Mouse (Mus musculus) lung, embryonic 15.5 days (tissue): ENCODE results near the gene Sae1. TPM values are rescaled to one million over a fixed set of nuclear protein-coding genes. Genes with fewer than 3 reads are reported as not detected.

Experiments
- ATAC-seq: fragments of 200-750 bp; cut with Nextera tagmentation; 2 replicates; pipeline ENCODE4 v1.8.0; 2017; ENCODE audit warnings: moderate number of reproducible peaks, borderline replicate concordance; ENCODE audit not compliant: low FRiP score, low TSS enrichment; ENCODE audit errors: extremely low read depth
- H3K27ac ChIP-seq: fragments of 300-500 bp; sonication (generic); 2 replicates; pipeline ENCODE4 v1.5.1; 2015; ENCODE audit warnings: moderate library complexity, mild to moderate bottlenecking, inconsistent platforms
- H3K27me3 ChIP-seq: fragments of 300-500 bp; sonication (generic); 2 replicates; pipeline ENCODE4 v1.6.1; 2015; ENCODE audit warnings: inconsistent platforms
- H3K36me3 ChIP-seq: fragments of 300-500 bp; sonication (generic); 2 replicates; pipeline ENCODE4 v1.6.1; 2015; ENCODE audit warnings: inconsistent platforms
- H3K4me1 ChIP-seq: fragments of 300-500 bp; sonication (generic); 2 replicates; pipeline ENCODE4 v1.6.1; 2015; ENCODE audit warnings: inconsistent platforms
- H3K4me2 ChIP-seq: fragments of 300-500 bp; sonication (generic); 2 replicates; pipeline ENCODE4 v1.6.1; 2015; ENCODE audit warnings: inconsistent platforms, mild to moderate bottlenecking, moderate library complexity
- H3K4me3 ChIP-seq: fragments of 300-500 bp; sonication (generic); 2 replicates; pipeline ENCODE4 v1.5.1; 2015; ENCODE audit warnings: mild to moderate bottlenecking, inconsistent platforms
- H3K9ac ChIP-seq: fragments of 300-500 bp; sonication (generic); 2 replicates; pipeline ENCODE4 v1.6.1; 2015; ENCODE audit warnings: inconsistent platforms
- H3K9me3 ChIP-seq: fragments of 300-500 bp; sonication (generic); 2 replicates; pipeline ENCODE4 v1.6.1; 2016; ENCODE audit warnings: inconsistent platforms
- WGBS: fragments of 180-500 bp; shearing (Covaris S2); methylation state at CpG from one replicate; pipeline ENCODE4 v1.1.7; 2015; 5-methylcytosine and 5-hydroxymethylcytosine counted together
- polyA plus RNA-seq: library from polyadenylated mRNA; unstranded; fragments of >200 nt; fragmentation: Nextera tagmentation; extraction: Ambion mirVana; gene quantifications from 2 replicates; pipeline ENCODE4 v1.2.1, GENCODE M21; 2015

Gene Sae1
- polyA plus RNA-seq, 1 experiment from 2014 or later = 340 TPM

GRCm38 (mm10) chr7:16329146-16329545, 58.5 kb downstream of the Sae1 start:
- Histone ChIP-seq H3K9ac (no peak overlapping the region), H3K4me2 (no peak overlapping the region), H3K4me1 (peaks cover 4% of the 10 kb centered on the region), H3K27me3 (no peaks in the 10 kb centered on the region), H3K27ac (no peak overlapping the region), H3K36me3 (peaks cover 64% of the 10 kb centered on the region), H3K9me3 (no peaks in the 10 kb centered on the region), H3K4me3 (no peak overlapping the region)
- WGBS = 65% methylated on average over 3 of the region's 3 CpGs
- no peak for ATAC-seq

GRCm38 (mm10) chr7:16326607-16326971, 61.0 kb downstream of the Sae1 start:
- H3K27ac ChIP-seq = no peak overlapping the region; the same call in 1 of the 2 replicates
- 99% methylated on average over 2 of the region's 2 CpGs for WGBS
- no peak overlapping the region for H3K4me3 ChIP-seq
- peaks cover 4% of the 10 kb centered on the region for H3K4me1 ChIP-seq
- H3K9me3 ChIP-seq = no peaks in the 10 kb centered on the region
- H3K4me2 ChIP-seq = no peak overlapping the region
- no peak for ATAC-seq
- H3K27me3 ChIP-seq = no peaks in the 10 kb centered on the region
- H3K36me3 ChIP-seq = peaks cover 46% of the 10 kb centered on the region
- H3K9ac ChIP-seq = no peak overlapping the region

- H3K4me3 ChIP-seq = no peak overlapping the region
- no peaks in the 10 kb centered on the region for H3K27me3 ChIP-seq
- peak overlapping the region; percentile 61 for H3K27ac ChIP-seq
- peaks cover 43% of the 10 kb centered on the region for H3K36me3 ChIP-seq
- ATAC-seq = peak; percentile 32
- peaks cover 4% of the 10 kb centered on the region for H3K4me1 ChIP-seq
- no peaks in the 10 kb centered on the region for H3K9me3 ChIP-seq
- 0 out of 2 replicates have a peak overlapping the region, but pooled peaks have one; percentile 24 for H3K9ac ChIP-seq
- H3K4me2 ChIP-seq = no peak overlapping the region
- 25% methylated on average over 8 of the region's 8 CpGs for whole genome bisulfite sequencing
Observed at GRCm38 (mm10) chr7:16325920-16326606, 61.5 kb downstream of the Sae1 start.

DNA sequence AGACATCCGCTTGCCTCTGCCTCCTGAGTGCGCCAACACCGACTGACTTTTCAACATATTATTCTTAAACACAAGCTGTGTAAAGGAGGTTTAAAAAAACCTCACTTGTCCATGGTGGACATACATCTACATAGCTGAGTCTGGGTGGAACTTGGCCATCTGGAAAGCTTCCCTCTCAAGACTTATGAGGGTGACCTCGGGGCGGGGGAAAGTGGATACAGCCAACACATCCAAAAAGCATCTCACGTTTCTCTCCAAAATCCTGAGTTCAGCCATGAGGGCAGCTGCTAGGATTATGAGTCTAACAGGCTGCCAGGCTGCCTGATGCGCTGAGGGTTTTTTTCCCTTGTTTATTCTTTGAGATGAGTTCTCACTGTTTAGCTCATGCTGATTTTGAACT, 62.9 kb downstream of the Sae1 start:
- H3K4me1 ChIP-seq = peaks cover 4% of the 10 kb centered on the region
- H3K4me3 ChIP-seq = no peak overlapping the region
- H3K4me2 ChIP-seq = no peak overlapping the region
- ATAC-seq = no peak
- no peaks in the 10 kb centered on the region for H3K9me3 ChIP-seq
- no peak overlapping the region for H3K9ac ChIP-seq
- 75% methylated on average over 7 of the region's 7 CpGs for WGBS
- H3K27me3 ChIP-seq = no peaks in the 10 kb centered on the region
- no peak overlapping the region for H3K27ac ChIP-seq
- H3K36me3 ChIP-seq = peaks cover 30% of the 10 kb centered on the region

DNA sequence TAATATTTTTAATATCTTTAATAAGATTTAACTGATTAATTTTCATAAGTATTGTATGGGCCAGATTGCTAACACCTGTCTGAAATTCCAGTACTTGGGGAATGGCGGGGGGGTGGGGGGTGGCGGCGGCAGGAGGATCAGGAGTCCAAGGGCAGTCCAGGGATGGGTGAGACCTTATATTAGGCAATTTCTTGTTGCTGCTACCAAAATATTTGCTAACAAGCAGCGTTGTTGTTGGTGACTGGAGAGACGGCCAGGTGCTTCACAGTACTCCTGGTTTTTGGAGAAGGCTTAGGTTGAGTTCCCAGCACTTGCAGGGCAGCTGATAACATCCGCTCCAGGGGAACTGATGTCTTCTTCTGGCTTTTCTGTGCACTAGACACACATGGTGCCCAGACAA, 67.1 kb downstream of the Sae1 start:
- Histone ChIP-seq H3K4me1 (0 out of 2 replicates have a peak, but pooled peaks cover under 1% of the 10 kb centered on the region), H3K36me3 (no peaks in the 10 kb centered on the region), H3K27ac (no peak overlapping the region), H3K9ac (no peak overlapping the region), H3K9me3 (no peaks in the 10 kb centered on the region), H3K27me3 (no peaks in the 10 kb centered on the region), H3K4me3 (no peak overlapping the region), H3K4me2 (no peak overlapping the region)
- 83% methylated on average over 6 of the region's 6 CpGs for WGBS
- no peak for ATAC-seq

DNA sequence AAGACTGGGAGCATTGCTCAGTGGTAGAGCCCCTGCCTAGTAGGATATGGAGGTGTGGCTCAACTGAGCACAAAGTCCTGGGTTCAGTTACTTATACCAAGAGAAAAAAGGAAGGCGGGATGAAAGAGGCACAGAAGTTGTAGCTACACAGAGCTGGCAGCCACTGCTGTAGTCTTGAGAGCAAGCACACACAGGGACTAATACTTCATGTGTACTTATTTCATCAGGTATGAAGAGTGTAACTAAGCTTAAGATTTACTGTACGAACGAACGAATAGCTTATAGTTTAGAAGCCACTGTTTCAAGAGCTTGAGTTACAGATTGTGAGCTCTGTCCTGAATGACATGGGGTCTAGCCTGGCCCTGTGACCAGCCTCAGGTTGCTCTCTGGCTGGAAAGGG, 68.4 kb downstream of the Sae1 start:
- H3K27me3 ChIP-seq = no peaks in the 10 kb centered on the region
- ATAC-seq = no peak
- H3K9ac ChIP-seq = no peak overlapping the region
- no peak overlapping the region for H3K4me2 ChIP-seq
- WGBS = 78% methylated on average over 4 of the region's 4 CpGs
- H3K9me3 ChIP-seq = no peaks in the 10 kb centered on the region
- H3K4me1 ChIP-seq = peaks cover 10% of the 10 kb centered on the region; the same call in 1 of the 2 replicates
- H3K36me3 ChIP-seq = no peaks in the 10 kb centered on the region
- no peak overlapping the region for H3K4me3 ChIP-seq
- no peak overlapping the region; the same call in 1 of the 2 replicates for H3K27ac ChIP-seq

GRCm38 (mm10) chr7:16317094-16317493, 70.5 kb downstream of the Sae1 start:
- WGBS = 78% methylated on average over 14 of the region's 14 CpGs
- Histone ChIP-seq H3K9me3 (no peaks in the 10 kb centered on the region), H3K4me3 (no peak overlapping the region), H3K4me2 (no peak overlapping the region), H3K4me1 (peaks cover 28% of the 10 kb centered on the region), H3K36me3 (no peaks in the 10 kb centered on the region), H3K9ac (no peak overlapping the region), H3K27me3 (no peaks in the 10 kb centered on the region), H3K27ac (no peak overlapping the region)
- ATAC-seq = no peak

GRCm38 (mm10) chr7:16315222-16315759, 72.3 kb downstream of the Sae1 start:
- peaks cover 45% of the 10 kb centered on the region for H3K4me1 ChIP-seq
- H3K9me3 ChIP-seq = no peaks in the 10 kb centered on the region
- H3K27ac ChIP-seq = no peak overlapping the region
- H3K9ac ChIP-seq = no peak overlapping the region
- no peaks in the 10 kb centered on the region for H3K36me3 ChIP-seq
- no peak for ATAC-seq
- no peak overlapping the region for H3K4me3 ChIP-seq
- peaks cover 4% of the 10 kb centered on the region for H3K27me3 ChIP-seq
- H3K4me2 ChIP-seq = no peak overlapping the region
- WGBS = 47% methylated on average over 4 of the region's 4 CpGs

- H3K9me3 ChIP-seq = no peaks in the 10 kb centered on the region
- ATAC-seq = no peak
- H3K4me2 ChIP-seq = peak overlapping the region; percentile 99
- peaks cover 55% of the 10 kb centered on the region for H3K4me1 ChIP-seq
- peaks cover 12% of the 10 kb centered on the region for H3K27me3 ChIP-seq
- peak overlapping the region; percentile 87 for H3K9ac ChIP-seq
- H3K27ac ChIP-seq = peak overlapping the region; percentile 97
- WGBS = 11% methylated on average over 13 of the region's 13 CpGs
- H3K4me3 ChIP-seq = peak overlapping the region; percentile 64
- no peaks in the 10 kb centered on the region for H3K36me3 ChIP-seq
Observed at GRCm38 (mm10) chr7:16314221-16314775, 73.3 kb downstream of the Sae1 start.

DNA sequence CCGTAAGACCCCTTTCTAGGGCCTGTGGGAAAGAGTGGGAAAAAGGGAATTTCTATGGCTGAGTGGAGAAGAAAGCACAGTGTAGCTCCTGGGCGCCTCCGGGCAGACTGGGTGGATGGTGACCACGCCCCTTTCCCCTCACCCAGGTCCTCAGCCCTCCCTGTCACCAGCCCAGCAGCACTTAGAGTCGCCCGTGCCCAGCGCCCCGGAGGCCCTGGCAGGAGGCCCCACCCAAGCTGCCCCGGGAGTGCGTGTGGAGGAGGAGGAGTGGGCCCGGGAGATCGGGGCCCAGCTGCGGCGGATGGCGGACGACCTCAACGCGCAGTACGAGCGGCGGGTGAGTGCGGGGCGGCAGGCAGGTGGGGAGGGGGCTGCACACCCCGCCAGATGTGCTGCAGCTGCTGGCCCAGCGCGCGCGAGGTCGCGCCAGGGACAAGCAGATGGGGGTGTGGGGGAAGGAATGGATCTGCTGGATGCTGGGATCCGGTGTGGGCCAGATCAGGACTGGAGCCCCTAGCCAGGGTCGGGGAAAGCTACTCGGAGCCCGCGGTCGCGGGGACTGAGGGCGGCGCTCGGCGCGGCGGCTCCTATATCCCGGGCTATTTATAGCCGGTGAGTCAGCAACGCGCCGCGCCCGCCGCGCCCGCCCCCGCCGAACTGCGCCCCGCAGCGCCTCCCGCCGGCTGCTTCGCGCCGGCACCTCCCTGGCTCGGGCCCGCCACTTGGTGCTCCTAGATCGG, 74.0 kb downstream of the Sae1 start:
- H3K36me3 ChIP-seq = no peaks in the 10 kb centered on the region
- peaks cover 12% of the 10 kb centered on the region for H3K27me3 ChIP-seq
- peaks cover 61% of the 10 kb centered on the region for H3K4me1 ChIP-seq
- ATAC-seq = peak; percentile 58
- WGBS = under 1% methylated on average over 62 of the region's 66 CpGs
- no peaks in the 10 kb centered on the region for H3K9me3 ChIP-seq
- peak overlapping the region; percentile 97 for H3K27ac ChIP-seq
- peak overlapping the region; percentile 99 for H3K4me2 ChIP-seq
- H3K4me3 ChIP-seq = peak overlapping the region; percentile 64
- H3K9ac ChIP-seq = peak overlapping the region; percentile 87

DNA sequence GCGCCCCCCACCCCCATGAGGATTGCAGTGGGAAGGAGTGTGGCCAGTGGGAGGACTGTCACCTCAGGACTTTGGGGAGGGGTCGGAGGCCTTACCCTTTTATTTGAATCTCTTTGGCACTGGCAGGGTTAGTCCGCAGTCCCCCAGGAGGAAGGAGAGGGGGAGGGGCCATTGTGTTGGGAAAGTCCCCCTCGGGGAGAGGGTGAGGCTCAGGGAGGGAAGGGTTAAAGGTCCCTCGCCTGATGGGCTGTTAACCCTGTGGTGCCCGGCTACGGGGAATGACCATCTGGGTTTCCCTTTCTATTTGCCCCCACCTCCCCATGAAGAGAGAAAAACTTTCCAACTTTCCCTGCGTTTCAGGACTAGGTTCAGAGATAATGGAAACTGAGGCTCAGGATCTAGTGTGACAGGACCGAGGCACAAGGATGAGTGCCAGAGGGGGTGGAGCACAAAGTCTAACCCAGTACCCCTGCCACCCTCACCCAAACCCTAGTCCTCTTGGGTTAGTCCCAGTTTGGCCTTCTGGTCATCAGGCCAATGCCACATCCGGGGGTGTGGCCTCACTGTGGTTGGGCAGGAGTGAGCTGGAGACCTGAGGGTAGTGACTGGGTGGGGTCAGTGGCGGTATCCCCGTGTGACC, 74.8 kb downstream of the Sae1 start:
- H3K27ac ChIP-seq = peak overlapping the region; percentile 97

More for the DNA sequence above, 74.8 kb downstream of the Sae1 start:
- Histone ChIP-seq H3K9ac (peak overlapping the region; percentile 87), H3K4me1 (peaks cover 63% of the 10 kb centered on the region), H3K27me3 (peaks cover 12% of the 10 kb centered on the region), H3K4me3 (peak overlapping the region; percentile 64), H3K36me3 (no peaks in the 10 kb centered on the region), H3K9me3 (no peaks in the 10 kb centered on the region), H3K4me2 (peak overlapping the region; percentile 99)
- peak; percentile 13; the same call in 1 of the 2 replicates for ATAC-seq
- under 1% methylated on average over 12 of the region's 12 CpGs for WGBS
